Mouse (Mus musculus) CH12.LX (cell line): ENCODE results near the gene Zp3. TPM values are rescaled to one million over a fixed set of nuclear protein-coding genes. Genes with fewer than 3 reads are reported as not detected.

Source experiments
- DNase-seq: peaks from one replicate; pipeline ENCODE4 v3.0.0-alpha.2; 2013; ENCODE audit errors: extremely low read depth
- H3K27ac ChIP-seq: 2 replicates; pipeline ENCODE4 v1.5.1; 2012; ENCODE audit warnings: low read depth, mild to moderate bottlenecking, control low read depth, moderate library complexity; ENCODE audit not compliant: insufficient read depth
- H3K27me3 ChIP-seq: replicated peaks from 2 replicates; pipeline ENCODE3; 2012; ENCODE audit warnings: inconsistent platforms
- H3K36me3 ChIP-seq, 2 experiments: replicated peaks in 1 of 2; 2 replicates each; pipeline versions ENCODE3 to v1.6.1; 2012; ENCODE audit warnings: inconsistent platforms in 1 of 2, low read length in 1 of 2, mild to moderate bottlenecking in 1 of 2, mixed read lengths in 1 of 2, moderate library complexity in 1 of 2; ENCODE audit not compliant: control insufficient read depth in 1 of 2, insufficient read depth in 1 of 2
- H3K4me1 ChIP-seq, 2 experiments: 2 replicates each; pipeline ENCODE4 v1.6.1; 2012; ENCODE audit warnings: inconsistent platforms in 1 of 2, moderate library complexity in 1 of 2; ENCODE audit not compliant: insufficient read depth in 2 of 2, control insufficient read depth in 1 of 2
- H3K4me2 ChIP-seq: 2 replicates; pipeline ENCODE4 v1.6.1; 2012; ENCODE audit warnings: low read depth, mild to moderate bottlenecking, control low read depth; ENCODE audit not compliant: poor library complexity, insufficient read depth, severe bottlenecking
- H3K4me3 ChIP-seq, 3 experiments: fragments of 150-350 bp in 1 of 3; sonication (generic) in 1 of 3; replicated peaks in 1 of 3; 2 replicates each; pipeline versions ENCODE3 to v1.5.1; 2011 to 2012; ENCODE audit warnings: low read depth in 2 of 3, low read length in 2 of 3, mild to moderate bottlenecking in 2 of 3, moderate library complexity in 2 of 3, control low read depth in 1 of 3, improper control_type of control experiment in 1 of 3, inconsistent platforms in 1 of 3, mixed read lengths in 1 of 3; ENCODE audit not compliant: poor library complexity in 1 of 3
- H3K79me2 ChIP-seq: replicated peaks from 2 replicates; pipeline ENCODE4 v1.6.1; 2012; ENCODE audit warnings: mild to moderate bottlenecking, moderate library complexity; ENCODE audit not compliant: control insufficient read depth, poor library complexity, insufficient read depth, severe bottlenecking; ENCODE audit errors: extremely low read depth
- H3K9ac ChIP-seq: 2 replicates; pipeline ENCODE4 v1.6.1; 2012; ENCODE audit warnings: low read depth, mild to moderate bottlenecking, control low read depth, moderate library complexity; ENCODE audit not compliant: insufficient read depth
- H3K9me3 ChIP-seq: replicated peaks from 2 replicates; pipeline ENCODE3; 2012; ENCODE audit warnings: low read length, inconsistent platforms, mixed read lengths
- BHLHE40 ChIP-seq: IDR thresholded peaks from 2 replicates; pipeline ENCODE4 v1.6.1; 2011; ENCODE audit warnings: mild to moderate bottlenecking, low read depth, low read length, improper control_type of control experiment
- CHD1 ChIP-seq: IDR thresholded peaks from 2 replicates; pipeline ENCODE4 v1.6.1; 2012; ENCODE audit warnings: low read depth, low read length, improper control_type of control experiment, inconsistent platforms
- E2F4 ChIP-seq: IDR thresholded peaks from 2 replicates; pipeline ENCODE4 v1.6.1; 2011; ENCODE audit warnings: low read depth, low read length, improper control_type of control experiment; ENCODE audit not compliant: insufficient replicate concordance
- HCFC1 ChIP-seq: IDR thresholded peaks from 2 replicates; pipeline ENCODE4 v1.6.1; 2012; ENCODE audit warnings: low read depth, mild to moderate bottlenecking, inconsistent platforms, low read length, improper control_type of control experiment
- IRF4 ChIP-seq: IDR thresholded peaks from 2 replicates; pipeline ENCODE4 v1.6.1; 2014; ENCODE audit warnings: low read depth, mild to moderate bottlenecking, inconsistent platforms, low read length, improper control_type of control experiment
- MAX ChIP-seq: IDR thresholded peaks from 2 replicates; pipeline ENCODE4 v1.6.1; 2011; ENCODE audit warnings: low read length, improper control_type of control experiment
- MAZ ChIP-seq: IDR thresholded peaks from 2 replicates; pipeline ENCODE4 v1.6.1; 2012; ENCODE audit warnings: low read depth, mild to moderate bottlenecking, inconsistent platforms, low read length, improper control_type of control experiment, moderate library complexity
- MEF2A ChIP-seq: IDR thresholded peaks from 2 replicates; pipeline ENCODE4 v1.6.1; 2014; ENCODE audit warnings: low read depth, mild to moderate bottlenecking, inconsistent platforms, low read length, improper control_type of control experiment, borderline replicate concordance
- MXI1 ChIP-seq: IDR thresholded peaks from 2 replicates; pipeline ENCODE4 v1.6.1; 2011; ENCODE audit warnings: mild to moderate bottlenecking, low read depth, low read length, improper control_type of control experiment
- MYC ChIP-seq: IDR thresholded peaks from 2 replicates; pipeline ENCODE4 v1.6.1; 2011; ENCODE audit warnings: low read depth, mild to moderate bottlenecking, improper control_type of control experiment, low read length
- NELFE ChIP-seq: IDR thresholded peaks from 2 replicates; pipeline ENCODE4 v1.6.1; 2011; ENCODE audit warnings: low read depth, low read length, improper control_type of control experiment
- NRF1 ChIP-seq: IDR thresholded peaks from 2 replicates; pipeline ENCODE4 v1.6.1; 2014; ENCODE audit warnings: low read depth, mild to moderate bottlenecking, inconsistent platforms, low read length, improper control_type of control experiment, moderate library complexity
- PAX5 ChIP-seq: IDR thresholded peaks from 2 replicates; pipeline ENCODE4 v1.6.1; 2012; ENCODE audit warnings: low read length, inconsistent platforms, mixed read lengths
- POLR2AphosphoS2 ChIP-seq: IDR thresholded peaks from 2 replicates; pipeline ENCODE4 v1.6.1; 2011; ENCODE audit warnings: low read depth, low read length, improper control_type of control experiment
- RCOR1 ChIP-seq: conservative IDR thresholded peaks from 2 replicates; pipeline ENCODE4 v1.6.1; 2012; ENCODE audit warnings: low read depth, mild to moderate bottlenecking, inconsistent platforms, low read length, improper control_type of control experiment
- SIN3A ChIP-seq: IDR thresholded peaks from 2 replicates; pipeline ENCODE4 v1.6.1; 2012; ENCODE audit warnings: low read length, improper control_type of control experiment, inconsistent platforms
- ZC3H11A ChIP-seq: IDR thresholded peaks from 2 replicates; pipeline ENCODE4 v1.6.1; 2012; ENCODE audit warnings: low read depth, mild to moderate bottlenecking, inconsistent platforms, low read length, improper control_type of control experiment
- ZKSCAN1 ChIP-seq: IDR thresholded peaks from 2 replicates; pipeline ENCODE4 v1.6.1; 2012; ENCODE audit warnings: low read depth, inconsistent platforms, low read length, improper control_type of control experiment, borderline replicate concordance
- ZMIZ1 ChIP-seq: IDR thresholded peaks from 2 replicates; pipeline ENCODE4 v1.6.1; 2012; ENCODE audit warnings: low read depth, mild to moderate bottlenecking, inconsistent platforms, low read length, improper control_type of control experiment
- dilution Hi-C: fragments of 300-500 bp; cut with MboI; formaldehyde crosslinking; loops from 2 replicates; pipeline ENCODE4 v1.14.3; 2020; ENCODE audit warnings: low sequenced_read_pairs; ENCODE audit not compliant: extremely low pct_unique_long_range_greater_than_20kb, extremely low pct_ligation_motif_present
- in situ Hi-C: fragments of 300-500 bp; cut with MboI; formaldehyde crosslinking; loops from 3 replicates; pipeline ENCODE4 v1.14.3; 2019; ENCODE audit warnings: low sequenced_read_pairs, low pct_ligation_motif_present, low pct_unique_long_range_greater_than_20kb, mixed read lengths
- polyA plus RNA-seq: library from polyadenylated mRNA; unstranded; fragments of >175 nt; gene quantifications from 2 replicates; pipeline ENCODE4 v1.2.1, GENCODE M21; 2012; ENCODE audit warnings: low read depth; ENCODE audit not compliant: insufficient read length
- total RNA-seq, 2 experiments: library from RNA; depleted of rRNA; stranded (reverse); fragments of 300-350 nt in 1 of 2; fragments of >200 nt in 1 of 2; gene quantifications; 2 replicates each; pipeline ENCODE4 v1.2.3; 2012 to 2014

Gene Zp3
- total and polyA plus RNA-seq, 3 experiments: 0.13 TPM; not detected in 2

DNA sequence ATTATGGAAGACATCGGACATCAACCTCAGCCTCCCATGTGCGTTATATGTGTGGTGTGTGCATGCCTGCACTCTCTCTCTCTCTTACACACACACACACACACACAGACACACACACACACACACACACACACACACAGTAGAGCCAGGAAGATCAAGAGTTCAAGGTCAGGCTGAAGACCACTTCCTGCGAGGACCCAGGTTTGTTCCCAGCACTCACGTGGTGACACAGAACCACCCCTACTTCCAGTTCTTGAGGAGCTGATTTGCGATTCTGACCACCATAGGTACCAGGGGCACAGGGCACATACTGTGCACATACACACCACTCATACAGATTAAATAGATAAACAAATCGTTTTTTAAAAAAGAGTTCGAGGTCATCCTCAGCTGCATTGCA is 8.0 kb upstream of the Zp3 start:
- TF ChIP-seq MAZ: no peak
- no peak for TF ChIP-seq IRF4
- no peak for TF ChIP-seq ZC3H11A
- TF ChIP-seq PAX5: no peak
- no peak for TF ChIP-seq POLR2AphosphoS2
- TF ChIP-seq RCOR1: no peak
- no peak for TF ChIP-seq NRF1
- TF ChIP-seq E2F4: no peak
- TF ChIP-seq MXI1: no peak
- TF ChIP-seq HCFC1: no peak
- TF ChIP-seq, all 38 proteins: peak for 0
- Histone ChIP-seq H3K36me3 (no peaks in the 10 kb centered on the region), H3K4me3 (no peak overlapping the region), H3K4me1 (peaks cover 3 to 7% of the 10 kb centered on the region in 2 experiments; a peak in 2 of 4 replicates), H3K79me2 (no peaks in the 10 kb centered on the region), H3K4me2 (no peak overlapping the region), H3K9me3 (no peaks in the 10 kb centered on the region), H3K9ac (no peak overlapping the region), H3K27me3 (peaks cover 12% of the 10 kb centered on the region), H3K27ac (no peak overlapping the region)
- in situ Hi-C loops: no loop called here
- dilution Hi-C loops: no loop called here
- DNase-seq: no peak

DNA sequence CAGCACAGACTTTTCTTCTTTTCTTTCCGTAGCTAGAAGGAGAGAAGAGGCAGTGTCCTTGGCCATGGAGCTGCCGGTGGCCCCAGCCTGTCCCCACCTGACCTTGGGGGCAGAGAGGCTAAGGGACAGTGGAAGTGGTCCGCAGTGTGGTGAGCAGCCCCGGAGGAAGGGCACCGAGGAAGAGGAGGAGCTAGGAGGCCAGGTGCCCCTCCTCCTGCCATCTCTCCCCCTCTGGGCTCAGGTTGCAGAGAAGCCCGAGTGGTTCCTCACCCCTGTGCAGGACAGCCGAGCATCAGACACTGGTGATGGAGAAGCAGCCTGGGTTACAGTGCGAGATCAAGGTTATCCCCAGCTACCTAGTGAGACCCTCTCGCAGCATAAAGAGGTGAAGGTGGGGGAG is 5.5 kb upstream of the Zp3 start, which contains the start of gene Ssc4d:
TSS of gene Ssc4d (minus strand) at position 167 of the 400 bp plus-strand sequence.
- H3K9ac ChIP-seq: no peak within 1 kb of the TSS

More for the DNA sequence above, 5.5 kb upstream of the Zp3 start, which contains the start of gene Ssc4d:
- peaks cover 12% of the 10 kb centered on the region for H3K27me3 ChIP-seq
- in situ Hi-C loops (no loop called here), dilution Hi-C loops (no loop called here)
- no peaks in the 10 kb centered on the region for H3K9me3 ChIP-seq
- TF ChIP-seq IRF4: no peak
- no peak for TF ChIP-seq MEF2A
- no peak for TF ChIP-seq MAX
- TF ChIP-seq MXI1: no peak
- no peak for TF ChIP-seq NELFE
- TF ChIP-seq ZMIZ1: no peak
- TF ChIP-seq NRF1: no peak
- TF ChIP-seq E2F4: no peak
- no peak for TF ChIP-seq MAZ
- no peak for TF ChIP-seq ZKSCAN1
- no peak for TF ChIP-seq MYC
- no peak for TF ChIP-seq SIN3A
- no peak for TF ChIP-seq CHD1
- TF ChIP-seq BHLHE40: no peak
- H3K4me3 ChIP-seq: no peak within 1 kb of the TSS
- no peak within 1 kb of the TSS for H3K27ac ChIP-seq
- H3K79me2 ChIP-seq: no peaks in the 10 kb centered on the region
- peaks cover 0 to 4% of the 10 kb centered on the region in 2 experiments; a peak in 2 of 4 replicates for H3K4me1 ChIP-seq
- no peak within 1 kb of the TSS for H3K4me2 ChIP-seq
- DNase-seq: no peak
- no peaks in the 10 kb centered on the region for H3K36me3 ChIP-seq
